Mouse (Mus musculus): ENCODE results near the gene Gab1. TPM values are rescaled to one million over a fixed set of nuclear protein-coding genes. Genes with fewer than 3 reads are reported as not detected.

The Gab1 gene
- polyA plus RNA-seq, 1 experiment from 2014 or later: 12.5 TPM

DNA sequence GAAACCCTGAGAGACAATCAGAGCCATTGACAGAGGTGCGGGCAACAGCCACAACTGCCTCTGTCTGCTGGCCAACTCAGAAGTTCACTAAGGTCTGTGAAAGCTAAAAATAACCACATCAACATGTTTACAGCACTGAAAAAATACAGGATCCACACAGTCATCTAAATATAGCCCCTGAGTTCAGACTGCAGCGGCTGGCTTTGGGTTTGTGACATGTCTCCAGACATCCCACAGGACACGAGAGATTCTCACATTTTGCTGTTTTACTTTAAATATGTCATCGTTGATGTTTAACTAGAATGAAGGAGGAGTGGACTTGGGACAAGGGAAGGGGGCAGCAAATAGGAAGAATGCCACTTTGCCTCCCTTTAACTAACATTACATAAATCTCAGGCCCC lies 68.7 kb downstream of the Gab1 start:
- Histone ChIP-seq H3K4me3 (ENCODE audit: low read depth, low read length) (no peak overlapping the region), H3K9ac (replicated peaks; ENCODE audit: low read depth, low read length) (no peak overlapping the region), H3K36me3 (ENCODE audit: control insufficient read depth, insufficient read depth, low read length) (no peaks in the 10 kb centered on the region), H3K27me3 (ENCODE audit: control insufficient read depth, insufficient read depth, low read length) (no peaks in the 10 kb centered on the region), H3K4me1 (ENCODE audit: control insufficient read depth, insufficient read depth, low read length) (peaks cover 3% of the 10 kb centered on the region), H3K27ac (ENCODE audit: low read depth, low read length) (no peak overlapping the region), H3K4me2 (ENCODE audit: low read depth, low read length) (no peak overlapping the region), H3K9me3 (ENCODE audit: control insufficient read depth, low read length) (no peaks in the 10 kb centered on the region)
- ATAC-seq (ENCODE audit: low read depth): no peak
- WGBS: 75% methylated on average over 4 of the region's 4 CpGs

- no peak overlapping the region for H3K9ac ChIP-seq (replicated peaks; ENCODE audit: low read depth, low read length)
- H3K27me3 ChIP-seq (ENCODE audit: control insufficient read depth, insufficient read depth, low read length): no peaks in the 10 kb centered on the region
- WGBS: 79% methylated on average over 4 of the region's 4 CpGs
- no peak for ATAC-seq (ENCODE audit: low read depth)
- H3K4me2 ChIP-seq (ENCODE audit: low read depth, low read length): no peak overlapping the region
- H3K4me1 ChIP-seq (ENCODE audit: control insufficient read depth, insufficient read depth, low read length): peaks cover 3% of the 10 kb centered on the region
- no peak overlapping the region for H3K4me3 ChIP-seq (ENCODE audit: low read depth, low read length)
- no peak overlapping the region for H3K27ac ChIP-seq (ENCODE audit: low read depth, low read length)
- no peaks in the 10 kb centered on the region for H3K9me3 ChIP-seq (ENCODE audit: control insufficient read depth, low read length)
- H3K36me3 ChIP-seq (ENCODE audit: control insufficient read depth, insufficient read depth, low read length): no peaks in the 10 kb centered on the region
These were observed 69.4 kb downstream of the Gab1 start for GRCm38 (mm10) chr8:80810916-80811315.

DNA sequence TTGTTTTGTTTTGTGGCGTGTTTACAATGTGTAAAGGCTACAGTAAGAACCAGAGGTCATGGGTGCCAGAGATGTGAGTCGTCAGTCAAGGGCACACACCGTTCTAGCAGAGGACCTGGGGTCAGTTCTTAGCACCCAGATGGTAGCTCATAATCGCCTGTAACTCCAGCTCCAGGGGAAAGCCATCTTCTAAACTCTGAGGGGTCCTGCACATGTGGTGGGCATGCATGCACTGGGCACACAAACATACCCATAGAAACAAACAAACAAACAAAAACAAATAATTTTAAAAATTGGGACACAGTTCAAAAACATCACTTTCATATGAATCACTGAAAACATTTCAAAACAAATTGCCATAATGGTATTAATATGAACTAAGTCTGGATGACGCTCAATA lies 69.9 kb downstream of the Gab1 start:
- Histone ChIP-seq H3K4me3 (ENCODE audit: low read depth, low read length) (no peak overlapping the region), H3K27me3 (ENCODE audit: control insufficient read depth, insufficient read depth, low read length) (no peaks in the 10 kb centered on the region), H3K9me3 (ENCODE audit: control insufficient read depth, low read length) (no peaks in the 10 kb centered on the region), H3K9ac (replicated peaks; ENCODE audit: low read depth, low read length) (no peak overlapping the region), H3K36me3 (ENCODE audit: control insufficient read depth, insufficient read depth, low read length) (no peaks in the 10 kb centered on the region), H3K4me2 (ENCODE audit: low read depth, low read length) (no peak overlapping the region), H3K27ac (ENCODE audit: low read depth, low read length) (no peak overlapping the region), H3K4me1 (ENCODE audit: control insufficient read depth, insufficient read depth, low read length) (peaks cover 3% of the 10 kb centered on the region)
- ATAC-seq (ENCODE audit: low read depth): no peak
- WGBS: 94% methylated on average over 5 of the region's 5 CpGs

- no peak overlapping the region for H3K4me3 ChIP-seq (ENCODE audit: low read depth, low read length)
- H3K4me1 ChIP-seq (ENCODE audit: control insufficient read depth, insufficient read depth, low read length): peaks cover 7% of the 10 kb centered on the region
- H3K4me2 ChIP-seq (ENCODE audit: low read depth, low read length): peak overlapping the region; percentile 30; the same call in 1 of the 2 replicates
- H3K9me3 ChIP-seq (ENCODE audit: control insufficient read depth, low read length): no peaks in the 10 kb centered on the region
- 26% methylated on average over 13 of the region's 13 CpGs for whole genome bisulfite sequencing
- H3K27me3 ChIP-seq (ENCODE audit: control insufficient read depth, insufficient read depth, low read length): no peaks in the 10 kb centered on the region
- H3K27ac ChIP-seq (ENCODE audit: low read depth, low read length): peak overlapping the region; percentile 24
- H3K9ac ChIP-seq (replicated peaks; ENCODE audit: low read depth, low read length): no peak overlapping the region
- H3K36me3 ChIP-seq (ENCODE audit: control insufficient read depth, insufficient read depth, low read length): no peaks in the 10 kb centered on the region
- ATAC-seq (ENCODE audit: low read depth): no peak
These were observed 72.4 kb downstream of the Gab1 start for GRCm38 (mm10) chr8:80807807-80808505.

- H3K27me3 ChIP-seq (ENCODE audit: control insufficient read depth, insufficient read depth, low read length): no peaks in the 10 kb centered on the region
- no peaks in the 10 kb centered on the region for H3K9me3 ChIP-seq (ENCODE audit: control insufficient read depth, low read length)
- no peaks in the 10 kb centered on the region for H3K36me3 ChIP-seq (ENCODE audit: control insufficient read depth, insufficient read depth, low read length)
- H3K4me3 ChIP-seq (ENCODE audit: low read depth, low read length): no peak overlapping the region
- no peak overlapping the region for H3K27ac ChIP-seq (ENCODE audit: low read depth, low read length)
- H3K4me2 ChIP-seq (ENCODE audit: low read depth, low read length): no peak overlapping the region
- no peak overlapping the region for H3K9ac ChIP-seq (replicated peaks; ENCODE audit: low read depth, low read length)
- H3K4me1 ChIP-seq (ENCODE audit: control insufficient read depth, insufficient read depth, low read length): peaks cover 7% of the 10 kb centered on the region
- ATAC-seq (ENCODE audit: low read depth): peak; percentile 41; the same call in 1 of the 2 replicates
- WGBS: 10% methylated on average over 4 of the region's 4 CpGs
These were observed 76.2 kb downstream of the Gab1 start for GRCm38 (mm10) chr8:80804066-80804619.

DNA sequence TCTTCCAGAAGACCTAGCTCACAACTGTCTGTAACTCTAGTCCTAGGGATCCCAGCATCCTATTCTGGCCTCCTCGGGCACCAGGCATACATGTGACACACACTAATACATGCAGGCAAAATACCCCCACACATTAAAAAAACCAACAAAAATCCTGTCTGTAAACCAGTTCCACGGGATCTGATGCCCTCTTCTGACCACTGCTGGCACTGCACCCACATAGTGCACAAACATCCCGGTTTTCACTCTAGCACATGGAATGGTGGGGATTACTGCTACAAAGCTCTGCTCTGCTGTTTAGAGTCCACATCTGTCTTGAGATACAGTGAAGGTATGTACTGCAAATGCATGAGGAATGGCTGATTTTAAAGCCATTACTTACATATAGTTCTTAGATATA lies 81.5 kb downstream of the Gab1 start:
- peaks cover 15% of the 10 kb centered on the region; the same call in 1 of the 2 replicates for H3K4me1 ChIP-seq (ENCODE audit: control insufficient read depth, insufficient read depth, low read length)
- no peak overlapping the region for H3K27ac ChIP-seq (ENCODE audit: low read depth, low read length)
- ATAC-seq (ENCODE audit: low read depth): no peak
- H3K9ac ChIP-seq (replicated peaks; ENCODE audit: low read depth, low read length): no peak overlapping the region
- H3K27me3 ChIP-seq (ENCODE audit: control insufficient read depth, insufficient read depth, low read length): no peaks in the 10 kb centered on the region
- 94% methylated on average over 3 of the region's 3 CpGs for WGBS
- no peaks in the 10 kb centered on the region for H3K36me3 ChIP-seq (ENCODE audit: control insufficient read depth, insufficient read depth, low read length)
- H3K4me2 ChIP-seq (ENCODE audit: low read depth, low read length): no peak overlapping the region
- no peaks in the 10 kb centered on the region for H3K9me3 ChIP-seq (ENCODE audit: control insufficient read depth, low read length)
- no peak overlapping the region for H3K4me3 ChIP-seq (ENCODE audit: low read depth, low read length)

DNA sequence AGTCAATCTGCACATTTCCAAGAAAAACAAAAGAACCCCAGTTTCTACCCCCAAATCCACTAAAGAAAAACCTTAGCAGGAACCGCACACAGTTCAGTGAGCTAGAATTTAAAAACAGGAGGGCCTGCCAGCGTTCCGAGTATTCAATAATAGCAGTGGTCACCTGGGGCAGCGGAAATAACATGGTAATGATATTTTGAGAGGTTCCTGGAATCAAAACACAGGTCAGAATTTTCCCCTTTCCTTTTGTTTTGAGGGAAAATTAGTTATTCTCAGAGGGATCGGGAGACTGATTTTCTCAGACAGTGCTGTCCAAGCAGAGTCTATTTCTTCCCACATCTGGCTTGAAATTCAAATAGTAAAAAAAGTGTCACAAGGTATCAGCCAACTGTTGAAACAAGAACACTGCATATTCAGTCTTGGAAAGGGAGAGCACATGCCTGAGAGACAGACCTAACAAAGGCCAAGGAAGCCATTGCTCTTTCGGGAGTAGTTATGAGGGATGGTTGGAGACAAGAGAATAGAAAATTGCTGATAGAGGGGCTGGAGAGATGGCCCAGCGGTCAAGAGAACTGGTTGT lies 82.0 kb downstream of the Gab1 start:
- Histone ChIP-seq H3K36me3 (ENCODE audit: control insufficient read depth, insufficient read depth, low read length) (no peaks in the 10 kb centered on the region), H3K9ac (replicated peaks; ENCODE audit: low read depth, low read length) (no peak overlapping the region), H3K27me3 (ENCODE audit: control insufficient read depth, insufficient read depth, low read length) (no peaks in the 10 kb centered on the region), H3K9me3 (ENCODE audit: control insufficient read depth, low read length) (no peaks in the 10 kb centered on the region), H3K27ac (ENCODE audit: low read depth, low read length) (no peak overlapping the region), H3K4me3 (ENCODE audit: low read depth, low read length) (no peak overlapping the region), H3K4me2 (ENCODE audit: low read depth, low read length) (no peak overlapping the region), H3K4me1 (ENCODE audit: control insufficient read depth, insufficient read depth, low read length) (peaks cover 12% of the 10 kb centered on the region; the same call in 1 of the 2 replicates)
- ATAC-seq (ENCODE audit: low read depth): no peak
- 85% methylated on average over 7 of the region's 7 CpGs for WGBS

- Histone ChIP-seq H3K27me3 (ENCODE audit: control insufficient read depth, insufficient read depth, low read length) (no peaks in the 10 kb centered on the region), H3K9me3 (ENCODE audit: control insufficient read depth, low read length) (no peaks in the 10 kb centered on the region), H3K27ac (ENCODE audit: low read depth, low read length) (no peak overlapping the region), H3K4me1 (ENCODE audit: control insufficient read depth, insufficient read depth, low read length) (peaks cover 12% of the 10 kb centered on the region; the same call in 1 of the 2 replicates), H3K9ac (replicated peaks; ENCODE audit: low read depth, low read length) (no peak overlapping the region), H3K4me2 (ENCODE audit: low read depth, low read length) (no peak overlapping the region), H3K4me3 (ENCODE audit: low read depth, low read length) (no peak overlapping the region), H3K36me3 (ENCODE audit: control insufficient read depth, insufficient read depth, low read length) (no peaks in the 10 kb centered on the region)
- 65% methylated on average over 4 of the region's 4 CpGs for WGBS
- ATAC-seq (ENCODE audit: low read depth): no peak
These were observed 84.2 kb downstream of the Gab1 start for GRCm38 (mm10) chr8:80796070-80796469.

Data from neural tube, embryonic 14.5 days (tissue).